Mouse (Mus musculus): ENCODE data around the gene Fam124b. TPM values are rescaled to one million over a fixed set of nuclear protein-coding genes. Genes with fewer than 3 reads are reported as not detected.

The Fam124b gene
- 5.0 TPM for polyA plus RNA-seq (2017; shearing (Covaris generic))

GRCm38 (mm10) chr1:80218268-80218667 lies at the start of gene Fam124b:
TSS of gene Fam124b (minus strand) at chr1:80218473.

Other genes starting within 250 kb of the Fam124b start
- 20.3 TPM for gene Cul3, start 122.0 kb upstream of the Fam124b start, polyA plus RNA-seq (2017; shearing (Covaris generic))
- gene Gm45261, start 243.0 kb upstream of the Fam124b start, polyA plus RNA-seq (2017; shearing (Covaris generic)), result not detected